Comparison of ENCODE assay signal across 8 mouse cellular contexts in genomic region chr6:22794071-22794721, GRCm38 (mm10).
DNase-seq lines count a peak whose midpoint lies in the region; ATAC-seq and TF ChIP-seq lines count a peak whose summit lies in the region.

No protein-coding gene starts in this region.

- no peak overlapping the region for H3K4me3 ChIP-seq in heart, adult 2 months
- peak overlapping the region; percentile 17 for H3K4me3 ChIP-seq in forebrain, embryonic 16.5 days (replicated peaks; ENCODE audit: low read length)

- H3K27ac ChIP-seq in heart, adult 2 months: no peak overlapping the region
- peak overlapping the region; percentile 81 for H3K27ac ChIP-seq in forebrain, embryonic 16.5 days (ENCODE audit: low read length)

- TF ChIP-seq CTCF in heart, adult 2 months (IDR thresholded peaks at IDR 0.05): no peak

- TF ChIP-seq EP300 in heart, adult 2 months (IDR thresholded peaks at IDR 0.05; ENCODE audit: insufficient read depth, low read depth, low read length): no peak

- DNase-seq in heart, postnatal 10 days: peak; percentile 3 to 6
- no peak for DNase-seq in heart, adult 2 months
- DNase-seq in left cerebral cortex, postnatal 10 days (ENCODE audit: extremely low spot score in 1 of 2, low spot score in 2 of 2): peak; percentile 30 to 60
- DNase-seq in right cerebral cortex, adult 18-20 months: peak; percentile 52
- DNase-seq in kidney, postnatal 10 days: no peak
- DNase-seq in heart, adult 9 months (ENCODE audit: low spot score in 2 of 2): no peak
- DNase-seq in kidney, adult 9 months: no peak

- ATAC-seq in forebrain, embryonic 16.5 days: peak; percentile 91

- WGBS in heart, adult 2 months: 61% methylated on average over 12 of the region's 12 CpGs
- 3% methylated on average over 12 of the region's 12 CpGs for WGBS in forebrain, embryonic 16.5 days

- H3K4me2 ChIP-seq in forebrain, embryonic 16.5 days (ENCODE audit: low read length): peak overlapping the region; percentile 48

- TF ChIP-seq POLR2A in heart, adult 2 months (IDR thresholded peaks at IDR 0.05; ENCODE audit: insufficient read depth, low read depth, low read length): no peak

- H3K27me3 ChIP-seq in heart, adult 2 months (ENCODE audit: control insufficient read depth, insufficient read depth, low read length): no peaks in the 10 kb centered on the region
- no peaks in the 10 kb centered on the region for H3K27me3 ChIP-seq in forebrain, embryonic 16.5 days (replicated peaks; ENCODE audit: control insufficient read depth, insufficient read depth, low read length)

- H3K36me3 ChIP-seq in heart, adult 2 months (ENCODE audit: control insufficient read depth, insufficient read depth, low read length): no peaks in the 10 kb centered on the region
- no peaks in the 10 kb centered on the region for H3K36me3 ChIP-seq in forebrain, embryonic 16.5 days (ENCODE audit: control insufficient read depth, insufficient read depth)

- H3K79me2 ChIP-seq in heart, adult 2 months (replicated peaks; ENCODE audit: control insufficient read depth, insufficient read depth, low read length): no peaks in the 10 kb centered on the region

- H3K9ac ChIP-seq in heart, adult 2 months (ENCODE audit: low read depth, low read length): no peak overlapping the region
- H3K9ac ChIP-seq in forebrain, embryonic 16.5 days (replicated peaks; ENCODE audit: low read depth, low read length): peak overlapping the region; percentile 50

- intact Hi-C loops in heart, postnatal 10 days (cut with DNase I): no loop called here
- intact Hi-C loops in heart, adult 2 months (cut with DNase I): no loop called here
- intact Hi-C loops in left cerebral cortex, postnatal 10 days (cut with DNase I): loop anchor here (2.0 kb wide), 1 partner anchor 83 kb away; no protein-coding TSS in a partner anchor

- H3K4me1 ChIP-seq in heart, adult 2 months (ENCODE audit: control insufficient read depth, insufficient read depth, low read length): no peaks in the 10 kb centered on the region
- peaks cover 22% of the 10 kb centered on the region for H3K4me1 ChIP-seq in forebrain, embryonic 16.5 days (replicated peaks; ENCODE audit: control insufficient read depth, insufficient read depth, low read length)

- H3K9me3 ChIP-seq in forebrain, embryonic 16.5 days (ENCODE audit: control insufficient read depth, low read length): no peaks in the 10 kb centered on the region

Comparison
In these comparisons a context has a peak if more than half of its experiments do, and no peak if none do; other contexts are left out.
1. DNase-seq: peak in heart, postnatal 10 days (2 of 2), left cerebral cortex, postnatal 10 days (2 of 2) and right cerebral cortex, adult 18-20 months (single experiment); none in heart, adult 2 months (0 of 2), kidney, postnatal 10 days (single experiment), heart, adult 9 months (0 of 2) and kidney, adult 9 months (single experiment).